Mouse (Mus musculus) effector memory CD4-positive, alpha-beta T cell, adult 5 months (primary cell): ENCODE results near the gene Tas2r143. TPM values are rescaled to one million over a fixed set of nuclear protein-coding genes. Genes with fewer than 3 reads are reported as not detected.

Experiments used
- polyA plus RNA-seq: library from polyadenylated mRNA; unstranded; fragments of 100-300 nt; shearing (Covaris generic); gene quantifications from one replicate; pipeline ENCODE4 v1.2.1, GENCODE M21; 2017

Gene Tas2r143
- polyA plus RNA-seq: not detected

GRCm38 (mm10) chr6:42399938-42400337 is at the start of gene Tas2r143:
Tas2r143 (plus strand) TSS chr6:42400238.

GRCm38 (mm10) chr6:42372816-42373547 is 27.1 kb upstream of the Tas2r143 start, which contains the start of gene Epha1:
Epha1 (minus strand) TSS chr6:42373268.

GRCm38 (mm10) chr6:42405134-42405533 is 5.1 kb downstream of the Tas2r143 start, which contains the start of gene Tas2r135:
Tas2r135 (plus strand) TSS chr6:42405434.

GRCm38 (mm10) chr6:42434446-42434845 is 34.4 kb downstream of the Tas2r143 start, which contains the start of gene Tas2r126:
Tas2r126 (plus strand) TSS chr6:42434535.

Other genes with a start within 250 kb of the Tas2r143 start
- not detected for gene Tas2r144, start 184.9 kb upstream of the Tas2r143 start, polyA plus RNA-seq
- 7.0 TPM for gene Gstk1, start 154.3 kb upstream of the Tas2r143 start, polyA plus RNA-seq
- gene Tmem139, start 138.3 kb upstream of the Tas2r143 start, polyA plus RNA-seq: not detected
- gene Casp2, start 135.3 kb upstream of the Tas2r143 start, polyA plus RNA-seq: 32.3 TPM
- gene Clcn1, start 113.6 kb upstream of the Tas2r143 start, polyA plus RNA-seq: not detected
- gene Fam131b, start 75.6 kb upstream of the Tas2r143 start, polyA plus RNA-seq: not detected
- gene Zyx, start 50.6 kb upstream of the Tas2r143 start, polyA plus RNA-seq: 136 TPM
- 0.30 TPM for gene Epha1, start 27.0 kb upstream of the Tas2r143 start, polyA plus RNA-seq
- not detected for gene Tas2r135, start 5.2 kb downstream of the Tas2r143 start, polyA plus RNA-seq
- not detected for gene Tas2r126, start 34.3 kb downstream of the Tas2r143 start, polyA plus RNA-seq
- gene Olfr458, start 65.0 kb downstream of the Tas2r143 start, polyA plus RNA-seq: not detected
- gene Olfr457, start 76.1 kb downstream of the Tas2r143 start, polyA plus RNA-seq: 0.22 TPM
- not detected for gene Olfr456, start 87.0 kb downstream of the Tas2r143 start, polyA plus RNA-seq
- not detected for gene Olfr455, start 147.3 kb downstream of the Tas2r143 start, polyA plus RNA-seq
- gene Tcaf3, start 197.5 kb downstream of the Tas2r143 start, polyA plus RNA-seq: 0.25 TPM
- not detected for gene Tcaf2, start 245.0 kb downstream of the Tas2r143 start, polyA plus RNA-seq